Mouse (Mus musculus): ENCODE data around the gene 1700034J05Rik.

The 1700034J05Rik gene

GRCm38 (mm10) chr6:146918341-146918740, 35.9 kb downstream of the 1700034J05Rik start:
- DNase-seq, result no peak

- DNase-seq, result no peak
Observed at GRCm38 (mm10) chr6:146917396-146917795, 36.8 kb downstream of the 1700034J05Rik start.

- DNase-seq, result no peak
Observed at GRCm38 (mm10) chr6:146915808-146916207, 38.4 kb downstream of the 1700034J05Rik start.

GRCm38 (mm10) chr6:146913489-146914198, 40.6 kb downstream of the 1700034J05Rik start:
- DNase-seq, result no peak

- peak; percentile 55 for DNase-seq
Observed at GRCm38 (mm10) chr6:146912835-146913488, 41.3 kb downstream of the 1700034J05Rik start.

GRCm38 (mm10) chr6:146910801-146911200, 43.4 kb downstream of the 1700034J05Rik start:
- DNase-seq, result no peak

GRCm38 (mm10) chr6:146909725-146910489, 44.3 kb downstream of the 1700034J05Rik start:
- no peak for DNase-seq

GRCm38 (mm10) chr6:146908801-146909200, 45.4 kb downstream of the 1700034J05Rik start:
- DNase-seq, result no peak

- DNase-seq, result no peak
Observed at GRCm38 (mm10) chr6:146907795-146908190, 46.4 kb downstream of the 1700034J05Rik start.

- DNase-seq, result no peak
Observed at GRCm38 (mm10) chr6:146907061-146907794, 47.0 kb downstream of the 1700034J05Rik start.

- DNase-seq, result no peak
Observed at GRCm38 (mm10) chr6:146906000-146906786, 48.0 kb downstream of the 1700034J05Rik start.

GRCm38 (mm10) chr6:146904707-146905106, 49.5 kb downstream of the 1700034J05Rik start:
- no peak for DNase-seq

GRCm38 (mm10) chr6:146903632-146904031, 50.6 kb downstream of the 1700034J05Rik start:
- DNase-seq, result no peak

GRCm38 (mm10) chr6:146901929-146902328, 52.3 kb downstream of the 1700034J05Rik start:
- DNase-seq, result no peak
